Mouse (Mus musculus): ENCODE data around the gene E130114P18Rik. TPM values are rescaled to one million over a fixed set of nuclear protein-coding genes. Genes with fewer than 3 reads are reported as not detected.

E130114P18Rik gene
- polyA plus RNA-seq, 1 experiment = not detected

DNA sequence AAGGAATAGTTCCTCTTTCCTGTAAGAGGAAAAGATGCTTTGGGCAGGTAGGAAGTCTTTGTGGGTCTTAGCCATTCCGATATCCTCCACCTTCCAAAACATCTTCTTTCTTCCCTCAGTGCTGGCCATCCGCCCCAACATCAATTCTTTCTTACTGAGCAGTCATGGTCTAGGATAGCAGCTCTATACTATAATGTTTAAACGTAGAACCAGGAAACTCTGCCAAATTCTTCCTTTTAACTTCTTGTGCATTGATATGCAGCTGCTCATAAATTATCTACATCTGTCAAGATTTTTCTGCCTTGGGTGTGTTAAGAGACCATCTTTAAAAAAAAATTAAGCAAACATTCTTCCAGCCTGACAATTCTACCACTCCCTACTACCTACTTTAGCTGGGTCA is 47.5 kb downstream of the E130114P18Rik start:
- Histone ChIP-seq H3K9me3 (ENCODE audit: control insufficient read depth, low read length) (no peaks in the 10 kb centered on the region), H3K36me3 (ENCODE audit: control insufficient read depth) (no peaks in the 10 kb centered on the region), H3K4me3 (replicated peaks) (no peak overlapping the region), H3K27me3 (ENCODE audit: control insufficient read depth) (no peaks in the 10 kb centered on the region), H3K4me1 (ENCODE audit: control insufficient read depth) (peaks cover 9% of the 10 kb centered on the region)
- TF ChIP-seq GATA1 (IDR thresholded peaks at IDR 0.05; ENCODE audit: low read length) = no peak
- TF ChIP-seq TAL1 (IDR thresholded peaks at IDR 0.05; ENCODE audit: low read length) = no peak

DNA sequence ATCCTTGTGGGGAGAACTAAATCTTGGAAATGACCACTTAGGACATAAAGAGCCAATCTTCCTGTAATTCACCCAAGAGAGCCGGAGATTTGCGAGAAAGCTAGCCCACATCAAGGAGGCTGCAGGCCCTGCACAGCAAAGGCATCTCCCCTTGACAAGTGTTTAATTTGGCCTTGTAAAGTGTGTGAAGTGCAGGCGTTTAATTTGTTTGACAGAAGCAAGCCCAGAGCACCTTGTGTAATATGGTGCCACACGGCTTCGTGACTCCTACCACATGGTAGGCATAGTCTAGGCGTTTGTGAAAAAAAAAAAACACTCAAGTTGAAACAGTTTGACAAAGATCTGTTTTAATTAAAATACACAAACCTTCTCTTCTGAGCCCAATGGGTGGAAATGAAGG is 47.9 kb downstream of the E130114P18Rik start:
- Histone ChIP-seq H3K36me3 (ENCODE audit: control insufficient read depth) (no peaks in the 10 kb centered on the region), H3K4me3 (replicated peaks) (no peak overlapping the region), H3K9me3 (ENCODE audit: control insufficient read depth, low read length) (no peaks in the 10 kb centered on the region), H3K27me3 (ENCODE audit: control insufficient read depth) (no peaks in the 10 kb centered on the region), H3K4me1 (ENCODE audit: control insufficient read depth) (peaks cover 9% of the 10 kb centered on the region)
- TF ChIP-seq TAL1 (IDR thresholded peaks at IDR 0.05; ENCODE audit: low read length) (no peak), GATA1 (IDR thresholded peaks at IDR 0.05; ENCODE audit: low read length) (no peak)

DNA sequence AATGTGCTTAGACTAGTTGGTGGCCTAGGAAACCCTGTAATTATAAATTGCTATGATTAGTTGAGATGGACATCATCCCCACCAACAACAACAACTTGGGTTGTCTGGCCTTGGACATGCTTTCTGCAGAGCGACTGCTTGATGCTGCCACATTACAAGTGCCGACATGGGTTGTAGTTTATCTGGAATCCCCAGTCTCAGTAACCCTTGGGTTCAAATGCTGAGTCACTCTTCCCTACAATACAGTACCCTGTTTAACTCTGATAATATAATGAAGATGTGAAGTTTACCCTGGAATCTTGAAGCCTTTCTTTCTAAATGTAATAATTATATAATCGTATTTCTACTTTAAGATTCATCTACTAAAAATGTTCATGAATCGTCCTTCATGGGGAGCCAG is 49.4 kb downstream of the E130114P18Rik start:
- Histone ChIP-seq H3K36me3 (ENCODE audit: control insufficient read depth) (no peaks in the 10 kb centered on the region), H3K9me3 (ENCODE audit: control insufficient read depth, low read length) (no peaks in the 10 kb centered on the region), H3K4me3 (replicated peaks) (no peak overlapping the region), H3K27me3 (ENCODE audit: control insufficient read depth) (no peaks in the 10 kb centered on the region), H3K4me1 (ENCODE audit: control insufficient read depth) (peaks cover 9% of the 10 kb centered on the region)
- no peak for TF ChIP-seq TAL1 (IDR thresholded peaks at IDR 0.05; ENCODE audit: low read length)
- no peak for TF ChIP-seq GATA1 (IDR thresholded peaks at IDR 0.05; ENCODE audit: low read length)

DNA sequence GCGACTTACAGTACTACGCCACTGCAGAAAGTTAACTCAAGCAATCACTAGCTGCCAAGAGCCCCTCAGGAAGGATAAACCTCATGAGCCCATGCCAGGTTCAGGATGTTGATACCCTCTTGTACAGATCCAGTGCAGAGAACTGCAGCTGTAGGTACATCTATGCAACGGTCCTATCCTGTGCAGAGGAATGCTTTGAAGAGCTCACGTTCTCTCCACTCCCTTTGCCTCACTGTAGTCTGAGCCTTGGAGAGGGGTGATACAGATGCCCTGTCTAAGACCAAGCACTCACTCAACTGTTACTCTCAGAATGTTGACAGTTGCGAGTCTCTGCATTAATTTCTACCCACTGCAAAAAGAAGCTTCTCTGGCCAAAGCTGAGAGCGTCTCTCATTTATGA is 54.5 kb downstream of the E130114P18Rik start:
- no peak overlapping the region for H3K4me3 ChIP-seq (replicated peaks)
- H3K9me3 ChIP-seq (ENCODE audit: control insufficient read depth, low read length) = no peaks in the 10 kb centered on the region
- no peaks in the 10 kb centered on the region for H3K27me3 ChIP-seq (ENCODE audit: control insufficient read depth)
- no peaks in the 10 kb centered on the region for H3K36me3 ChIP-seq (ENCODE audit: control insufficient read depth)
- peaks cover 4% of the 10 kb centered on the region for H3K4me1 ChIP-seq (ENCODE audit: control insufficient read depth)
- TF ChIP-seq TAL1 (IDR thresholded peaks at IDR 0.05; ENCODE audit: low read length) (no peak), GATA1 (IDR thresholded peaks at IDR 0.05; ENCODE audit: low read length) (no peak)

DNA sequence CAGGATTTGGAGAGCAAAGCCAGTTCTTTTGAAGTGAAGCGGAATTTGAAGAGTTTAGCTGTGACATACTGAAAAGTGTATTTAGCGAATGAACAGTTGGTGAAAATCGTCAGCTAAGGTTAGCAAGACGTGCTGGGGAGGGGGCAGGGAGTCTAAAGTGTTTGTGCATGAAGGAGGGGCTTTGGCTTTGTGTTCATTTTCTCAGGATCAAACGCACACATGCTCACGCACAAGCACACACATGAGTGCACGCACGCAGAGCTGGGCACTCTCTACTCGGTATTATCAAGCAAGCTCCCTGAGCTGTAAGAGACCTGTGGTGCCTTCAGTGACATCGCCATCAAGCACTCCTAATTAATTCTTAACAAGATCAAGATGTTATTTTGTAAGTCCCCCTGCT is 55.2 kb downstream of the E130114P18Rik start:
- Histone ChIP-seq H3K36me3 (ENCODE audit: control insufficient read depth) (no peaks in the 10 kb centered on the region), H3K27me3 (ENCODE audit: control insufficient read depth) (no peaks in the 10 kb centered on the region), H3K9me3 (ENCODE audit: control insufficient read depth, low read length) (no peaks in the 10 kb centered on the region), H3K4me1 (ENCODE audit: control insufficient read depth) (no peaks in the 10 kb centered on the region), H3K4me3 (replicated peaks) (no peak overlapping the region)
- TF ChIP-seq TAL1 (IDR thresholded peaks at IDR 0.05; ENCODE audit: low read length) (no peak), GATA1 (IDR thresholded peaks at IDR 0.05; ENCODE audit: low read length) (no peak)

DNA sequence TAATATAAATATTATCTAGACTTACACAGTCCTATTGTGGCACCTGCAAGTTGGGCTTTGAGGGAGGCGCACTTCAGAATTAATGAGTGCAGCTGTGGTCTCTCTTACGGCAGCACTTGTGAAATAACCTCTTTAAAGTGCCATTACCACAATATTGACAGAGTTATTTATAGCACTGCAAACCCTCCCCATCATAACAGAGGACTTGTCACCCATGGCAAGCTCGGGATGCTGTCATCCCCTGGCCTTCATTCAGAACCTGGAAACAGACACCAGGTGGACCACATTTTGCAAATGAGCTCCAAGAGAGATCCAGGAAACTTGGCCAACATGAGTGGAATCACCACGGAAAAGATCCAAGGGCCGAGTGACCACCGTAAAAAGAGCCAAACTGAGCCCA is 63.3 kb downstream of the E130114P18Rik start:
- Histone ChIP-seq H3K4me1 (ENCODE audit: control insufficient read depth) (no peaks in the 10 kb centered on the region), H3K36me3 (ENCODE audit: control insufficient read depth) (no peaks in the 10 kb centered on the region), H3K4me3 (replicated peaks) (no peak overlapping the region), H3K27me3 (ENCODE audit: control insufficient read depth) (no peaks in the 10 kb centered on the region), H3K9me3 (ENCODE audit: control insufficient read depth, low read length) (no peaks in the 10 kb centered on the region)
- no peak for TF ChIP-seq GATA1 (IDR thresholded peaks at IDR 0.05; ENCODE audit: low read length)
- TF ChIP-seq TAL1 (IDR thresholded peaks at IDR 0.05; ENCODE audit: low read length) = no peak

DNA sequence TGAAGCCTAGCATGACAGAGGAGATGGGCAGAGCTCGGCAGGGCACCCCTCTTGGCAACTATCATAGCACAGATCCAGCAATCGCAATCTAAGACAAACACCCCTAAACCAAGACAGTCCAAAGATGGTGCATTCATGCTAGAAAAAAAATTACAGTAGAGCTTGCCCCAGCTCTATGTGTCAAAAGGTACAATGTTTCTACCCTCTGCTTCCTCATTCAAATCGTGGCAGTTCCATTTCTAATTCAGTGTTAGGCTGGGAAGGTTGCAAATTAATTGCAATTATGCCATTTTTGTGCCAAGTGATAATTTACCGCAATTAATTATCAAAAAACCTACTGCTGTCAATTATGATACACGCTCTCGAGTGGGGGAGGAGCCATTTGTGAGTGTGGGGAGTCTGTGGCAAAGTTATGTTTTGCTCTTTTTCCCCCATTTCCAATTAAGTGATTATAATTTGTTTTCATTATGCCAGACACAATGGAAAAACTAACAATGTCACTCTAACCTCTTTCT is 63.7 kb downstream of the E130114P18Rik start:
- Histone ChIP-seq H3K9me3 (ENCODE audit: control insufficient read depth, low read length) (no peaks in the 10 kb centered on the region), H3K4me1 (ENCODE audit: control insufficient read depth) (no peaks in the 10 kb centered on the region), H3K27me3 (ENCODE audit: control insufficient read depth) (no peaks in the 10 kb centered on the region), H3K36me3 (ENCODE audit: control insufficient read depth) (no peaks in the 10 kb centered on the region), H3K4me3 (replicated peaks) (no peak overlapping the region)
- no peak for TF ChIP-seq TAL1 (IDR thresholded peaks at IDR 0.05; ENCODE audit: low read length)
- no peak for TF ChIP-seq GATA1 (IDR thresholded peaks at IDR 0.05; ENCODE audit: low read length)

DNA sequence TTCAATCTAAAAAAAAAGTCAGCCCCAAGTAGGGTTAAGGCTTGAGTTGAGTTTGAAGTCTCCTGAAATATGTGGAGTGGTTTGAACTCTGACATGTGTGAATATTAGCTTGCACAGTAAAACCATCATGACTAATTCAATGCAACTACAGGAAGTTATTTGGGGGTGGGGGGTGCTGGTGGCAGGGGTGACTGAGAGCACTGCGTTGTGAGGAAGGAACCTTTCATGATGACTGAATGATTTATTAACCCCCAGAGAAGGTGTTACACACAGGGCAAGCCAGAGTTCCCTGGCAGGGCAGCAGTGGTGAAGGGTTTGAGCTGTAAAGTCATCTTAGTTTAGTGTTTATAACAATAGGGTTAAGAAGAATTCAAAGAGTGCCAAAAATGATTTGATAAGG is 65.3 kb downstream of the E130114P18Rik start:
- TF ChIP-seq GATA1 (IDR thresholded peaks at IDR 0.05; ENCODE audit: low read length) (no peak), TAL1 (IDR thresholded peaks at IDR 0.05; ENCODE audit: low read length) (no peak)
- Histone ChIP-seq H3K36me3 (ENCODE audit: control insufficient read depth) (no peaks in the 10 kb centered on the region), H3K4me1 (ENCODE audit: control insufficient read depth) (no peaks in the 10 kb centered on the region), H3K9me3 (ENCODE audit: control insufficient read depth, low read length) (no peaks in the 10 kb centered on the region), H3K4me3 (replicated peaks) (no peak overlapping the region), H3K27me3 (ENCODE audit: control insufficient read depth) (no peaks in the 10 kb centered on the region; the same call in 1 of the 2 replicates)

DNA sequence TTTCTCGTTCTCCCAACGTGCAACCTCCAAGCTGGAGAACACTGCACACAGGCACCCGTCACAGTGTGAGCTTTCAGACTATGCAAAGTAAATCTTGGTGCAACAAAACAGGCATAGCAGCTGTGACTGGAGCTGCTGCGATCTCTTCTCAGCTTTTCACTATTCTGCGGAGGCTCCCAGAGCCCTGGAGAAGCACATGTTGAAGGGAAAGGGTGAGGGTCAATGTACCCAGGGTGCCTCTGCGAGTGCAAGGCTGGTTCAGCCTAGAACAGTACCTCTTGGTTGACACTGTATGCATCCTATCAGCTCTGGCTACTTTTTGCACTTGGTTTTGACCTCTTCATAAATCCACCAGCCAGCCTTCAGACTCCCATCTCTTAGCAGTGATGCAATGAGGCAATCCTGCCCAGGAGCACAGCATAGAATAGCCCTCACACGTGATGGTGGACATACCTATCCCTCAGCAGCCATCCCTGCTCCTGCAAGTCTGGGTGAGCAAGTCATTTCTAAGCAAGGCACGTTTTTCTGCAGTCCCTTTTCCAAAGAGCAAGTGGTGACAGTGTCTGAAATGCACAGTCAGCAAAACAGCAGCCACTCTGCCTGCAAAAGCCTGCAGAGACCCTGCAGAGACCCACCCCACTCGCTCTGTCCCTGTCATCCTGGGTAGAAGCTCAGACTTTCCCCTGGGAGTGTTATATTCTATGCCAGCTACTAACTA is 67.7 kb downstream of the E130114P18Rik start:
- TF ChIP-seq GATA1 (IDR thresholded peaks at IDR 0.05; ENCODE audit: low read length) = no peak
- TF ChIP-seq TAL1 (IDR thresholded peaks at IDR 0.05; ENCODE audit: low read length) = no peak
- H3K9me3 ChIP-seq (ENCODE audit: control insufficient read depth, low read length) = no peaks in the 10 kb centered on the region
- H3K27me3 ChIP-seq (ENCODE audit: control insufficient read depth) = no peaks in the 10 kb centered on the region; the same call in 1 of the 2 replicates
- H3K4me1 ChIP-seq (ENCODE audit: control insufficient read depth) = no peaks in the 10 kb centered on the region
- H3K4me3 ChIP-seq (replicated peaks) = no peak overlapping the region
- H3K36me3 ChIP-seq (ENCODE audit: control insufficient read depth) = no peaks in the 10 kb centered on the region

Measured in erythroblast, embryonic 14.5 days (primary cell).